Mouse (Mus musculus): ENCODE measurements around the gene Robo2. TPM values are rescaled to one million over a fixed set of nuclear protein-coding genes. Genes with fewer than 3 reads are reported as not detected.

Gene Robo2
- polyA plus RNA-seq, 1 experiment from 2014 or later, result 88.9 TPM

- Histone ChIP-seq H3K27me3 (ENCODE audit: control insufficient read depth, insufficient read depth, low read depth, low read length) (no peaks in the 10 kb centered on the region), H3K4me1 (ENCODE audit: control insufficient read depth, insufficient read depth, low read length) (no peaks in the 10 kb centered on the region), H3K36me3 (ENCODE audit: control insufficient read depth, insufficient read depth, low read length) (no peaks in the 10 kb centered on the region), H3K9ac (ENCODE audit: low read depth, low read length) (no peak overlapping the region), H3K4me2 (ENCODE audit: low read length) (no peak overlapping the region), H3K4me3 (ENCODE audit: low read depth, low read length) (no peak overlapping the region), H3K9me3 (replicated peaks; ENCODE audit: control insufficient read depth, low read length, poor library complexity, severe bottlenecking) (no peaks in the 10 kb centered on the region), H3K27ac (ENCODE audit: low read length) (no peak overlapping the region)
- 35% methylated on average over 6 of the region's 6 CpGs for WGBS
- no peak for ATAC-seq
These were observed 420.4 kb downstream of the Robo2 start for GRCm38 (mm10) chr16:73991212-73991611.

GRCm38 (mm10) chr16:73969573-73969972 lies 442.1 kb downstream of the Robo2 start:
- H3K9ac ChIP-seq (ENCODE audit: low read depth, low read length), result no peak overlapping the region
- no peaks in the 10 kb centered on the region for H3K9me3 ChIP-seq (replicated peaks; ENCODE audit: control insufficient read depth, low read length, poor library complexity, severe bottlenecking)
- no peaks in the 10 kb centered on the region for H3K27me3 ChIP-seq (ENCODE audit: control insufficient read depth, insufficient read depth, low read depth, low read length)
- H3K4me1 ChIP-seq (ENCODE audit: control insufficient read depth, insufficient read depth, low read length), result no peaks in the 10 kb centered on the region
- no peak for ATAC-seq
- no peak overlapping the region for H3K27ac ChIP-seq (ENCODE audit: low read length)
- 72% methylated on average over 7 of the region's 7 CpGs for WGBS
- H3K36me3 ChIP-seq (ENCODE audit: control insufficient read depth, insufficient read depth, low read length), result no peaks in the 10 kb centered on the region; the same call in 1 of the 2 replicates
- no peak overlapping the region for H3K4me3 ChIP-seq (ENCODE audit: low read depth, low read length)
- no peak overlapping the region for H3K4me2 ChIP-seq (ENCODE audit: low read length)

- no peak overlapping the region for H3K27ac ChIP-seq (ENCODE audit: low read length)
- no peaks in the 10 kb centered on the region for H3K27me3 ChIP-seq (ENCODE audit: control insufficient read depth, insufficient read depth, low read depth, low read length)
- no peaks in the 10 kb centered on the region for H3K9me3 ChIP-seq (replicated peaks; ENCODE audit: control insufficient read depth, low read length, poor library complexity, severe bottlenecking)
- H3K4me2 ChIP-seq (ENCODE audit: low read length), result no peak overlapping the region
- 87% methylated on average over 5 of the region's 5 CpGs for WGBS
- no peaks in the 10 kb centered on the region for H3K36me3 ChIP-seq (ENCODE audit: control insufficient read depth, insufficient read depth, low read length)
- no peak for ATAC-seq
- no peak overlapping the region for H3K4me3 ChIP-seq (ENCODE audit: low read depth, low read length)
- no peaks in the 10 kb centered on the region for H3K4me1 ChIP-seq (ENCODE audit: control insufficient read depth, insufficient read depth, low read length)
- H3K9ac ChIP-seq (ENCODE audit: low read depth, low read length), result no peak overlapping the region
These were observed 447.2 kb downstream of the Robo2 start for GRCm38 (mm10) chr16:73964366-73964926.

- no peak overlapping the region for H3K9ac ChIP-seq (ENCODE audit: low read depth, low read length)
- H3K9me3 ChIP-seq (replicated peaks; ENCODE audit: control insufficient read depth, low read length, poor library complexity, severe bottlenecking), result no peaks in the 10 kb centered on the region
- H3K4me3 ChIP-seq (ENCODE audit: low read depth, low read length), result no peak overlapping the region
- no peaks in the 10 kb centered on the region for H3K36me3 ChIP-seq (ENCODE audit: control insufficient read depth, insufficient read depth, low read length)
- 60% methylated on average over 6 of the region's 6 CpGs for WGBS
- no peak overlapping the region for H3K27ac ChIP-seq (ENCODE audit: low read length)
- no peak overlapping the region for H3K4me2 ChIP-seq (ENCODE audit: low read length)
- no peaks in the 10 kb centered on the region for H3K4me1 ChIP-seq (ENCODE audit: control insufficient read depth, insufficient read depth, low read length)
- H3K27me3 ChIP-seq (ENCODE audit: control insufficient read depth, insufficient read depth, low read depth, low read length), result no peaks in the 10 kb centered on the region
- no peak for ATAC-seq
These were observed 452.1 kb downstream of the Robo2 start for GRCm38 (mm10) chr16:73959479-73959970.

GRCm38 (mm10) chr16:73958524-73958846 lies 453.1 kb downstream of the Robo2 start:
- ATAC-seq, result no peak
- WGBS, result 80% methylated on average over 1 of the region's 1 CpGs

GRCm38 (mm10) chr16:73957675-73958523 lies 453.7 kb downstream of the Robo2 start:
- no peak overlapping the region for H3K9ac ChIP-seq (ENCODE audit: low read depth, low read length)
- H3K4me1 ChIP-seq (ENCODE audit: control insufficient read depth, insufficient read depth, low read length), result no peaks in the 10 kb centered on the region
- H3K4me3 ChIP-seq (ENCODE audit: low read depth, low read length), result no peak overlapping the region
- 40% methylated on average over 3 of the region's 3 CpGs for WGBS
- H3K36me3 ChIP-seq (ENCODE audit: control insufficient read depth, insufficient read depth, low read length), result no peaks in the 10 kb centered on the region
- no peak for ATAC-seq
- no peak overlapping the region for H3K4me2 ChIP-seq (ENCODE audit: low read length)
- no peak overlapping the region for H3K27ac ChIP-seq (ENCODE audit: low read length)
- H3K27me3 ChIP-seq (ENCODE audit: control insufficient read depth, insufficient read depth, low read depth, low read length), result no peaks in the 10 kb centered on the region
- no peaks in the 10 kb centered on the region for H3K9me3 ChIP-seq (replicated peaks; ENCODE audit: control insufficient read depth, low read length, poor library complexity, severe bottlenecking)

More at GRCm38 (mm10) chr16:73958524-73958846, 453.1 kb downstream of the Robo2 start:
- Histone ChIP-seq H3K4me1 (ENCODE audit: control insufficient read depth, insufficient read depth, low read length) (no peaks in the 10 kb centered on the region), H3K27ac (ENCODE audit: low read length) (no peak overlapping the region), H3K4me3 (ENCODE audit: low read depth, low read length) (no peak overlapping the region), H3K9me3 (replicated peaks; ENCODE audit: control insufficient read depth, low read length, poor library complexity, severe bottlenecking) (no peaks in the 10 kb centered on the region), H3K36me3 (ENCODE audit: control insufficient read depth, insufficient read depth, low read length) (no peaks in the 10 kb centered on the region), H3K4me2 (ENCODE audit: low read length) (no peak overlapping the region), H3K9ac (ENCODE audit: low read depth, low read length) (no peak overlapping the region), H3K27me3 (ENCODE audit: control insufficient read depth, insufficient read depth, low read depth, low read length) (no peaks in the 10 kb centered on the region)

GRCm38 (mm10) chr16:73946171-73946570 lies 465.5 kb downstream of the Robo2 start:
- 78% methylated on average over 6 of the region's 6 CpGs for WGBS
- H3K4me2 ChIP-seq (ENCODE audit: low read length), result no peak overlapping the region
- H3K9me3 ChIP-seq (replicated peaks; ENCODE audit: control insufficient read depth, low read length, poor library complexity, severe bottlenecking), result no peaks in the 10 kb centered on the region
- no peak overlapping the region for H3K9ac ChIP-seq (ENCODE audit: low read depth, low read length)
- no peak for ATAC-seq
- no peaks in the 10 kb centered on the region for H3K27me3 ChIP-seq (ENCODE audit: control insufficient read depth, insufficient read depth, low read depth, low read length)
- H3K4me3 ChIP-seq (ENCODE audit: low read depth, low read length), result no peak overlapping the region
- H3K4me1 ChIP-seq (ENCODE audit: control insufficient read depth, insufficient read depth, low read length), result no peaks in the 10 kb centered on the region
- no peak overlapping the region for H3K27ac ChIP-seq (ENCODE audit: low read length)
- no peaks in the 10 kb centered on the region for H3K36me3 ChIP-seq (ENCODE audit: control insufficient read depth, insufficient read depth, low read length)

- Histone ChIP-seq H3K4me1 (ENCODE audit: control insufficient read depth, insufficient read depth, low read length) (no peaks in the 10 kb centered on the region), H3K27me3 (ENCODE audit: control insufficient read depth, insufficient read depth, low read depth, low read length) (no peaks in the 10 kb centered on the region), H3K9ac (ENCODE audit: low read depth, low read length) (no peak overlapping the region), H3K27ac (ENCODE audit: low read length) (no peak overlapping the region), H3K9me3 (replicated peaks; ENCODE audit: control insufficient read depth, low read length, poor library complexity, severe bottlenecking) (no peaks in the 10 kb centered on the region), H3K36me3 (ENCODE audit: control insufficient read depth, insufficient read depth, low read length) (no peaks in the 10 kb centered on the region), H3K4me2 (ENCODE audit: low read length) (no peak overlapping the region), H3K4me3 (ENCODE audit: low read depth, low read length) (no peak overlapping the region)
- ATAC-seq, result no peak
- WGBS, result 81% methylated on average over 1 of the region's 1 CpGs
These were observed 471.4 kb downstream of the Robo2 start for GRCm38 (mm10) chr16:73940211-73940541.

- WGBS, result 70% methylated on average over 5 of the region's 5 CpGs
- Histone ChIP-seq H3K4me3 (ENCODE audit: low read depth, low read length) (no peak overlapping the region), H3K27me3 (ENCODE audit: control insufficient read depth, insufficient read depth, low read depth, low read length) (no peaks in the 10 kb centered on the region), H3K9ac (ENCODE audit: low read depth, low read length) (no peak overlapping the region), H3K4me1 (ENCODE audit: control insufficient read depth, insufficient read depth, low read length) (no peaks in the 10 kb centered on the region), H3K27ac (ENCODE audit: low read length) (no peak overlapping the region), H3K4me2 (ENCODE audit: low read length) (no peak overlapping the region), H3K9me3 (replicated peaks; ENCODE audit: control insufficient read depth, low read length, poor library complexity, severe bottlenecking) (no peaks in the 10 kb centered on the region), H3K36me3 (ENCODE audit: control insufficient read depth, insufficient read depth, low read length) (no peaks in the 10 kb centered on the region)
- ATAC-seq, result no peak
These were observed 472.0 kb downstream of the Robo2 start for GRCm38 (mm10) chr16:73939423-73940210.

Measured in midbrain, embryonic 16.5 days (tissue).